Mouse (Mus musculus): ENCODE data around the gene Lrrc25.

Lrrc25 gene

GRCm38 (mm10) chr8:70599507-70600290, 16.3 kb upstream of the Lrrc25 start:
- in situ Hi-C loops (cut with MboI, MseI), result no loop called here

DNA sequence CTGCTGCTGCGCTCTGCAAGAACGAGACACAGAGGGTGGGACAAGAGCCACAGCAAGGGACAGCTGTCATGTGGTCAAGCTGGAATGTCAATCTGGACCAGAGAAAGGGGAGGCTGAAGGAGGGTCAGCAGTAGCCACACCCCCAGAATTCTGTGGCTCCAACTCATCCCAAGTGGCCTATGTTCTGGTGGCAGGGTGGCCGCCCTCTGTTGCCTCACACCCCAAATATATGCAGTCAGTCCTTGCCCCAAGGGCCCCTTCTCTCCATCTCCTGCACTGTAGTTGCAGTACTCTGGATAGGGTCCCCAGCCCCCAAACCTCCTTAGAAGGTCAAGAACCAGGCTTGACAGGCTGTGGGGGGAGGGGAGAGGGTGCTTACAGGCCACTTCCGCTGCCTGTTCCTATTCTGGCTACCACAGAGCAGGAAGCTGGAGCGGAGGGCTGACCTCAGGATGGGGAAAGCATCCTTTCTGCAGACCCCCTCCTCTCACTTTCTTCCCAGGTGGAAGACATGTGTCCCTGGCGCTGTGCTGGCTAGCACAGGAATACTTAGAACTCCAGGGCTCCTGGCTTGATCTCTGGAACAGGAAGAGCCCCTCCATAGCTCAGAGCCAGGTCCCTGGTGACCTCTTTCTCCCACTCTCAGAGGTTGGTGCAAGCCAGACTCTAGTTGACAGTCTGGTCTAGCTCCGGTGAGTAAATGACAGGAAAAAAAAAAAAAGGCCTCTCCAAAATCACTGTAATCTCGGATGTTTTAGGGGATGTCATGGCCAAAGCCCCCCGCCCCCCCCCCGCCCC, 15.3 kb upstream of the Lrrc25 start:
- in situ Hi-C loops (cut with MboI, MseI), result no loop called here

- in situ Hi-C loops (cut with MboI, MseI), result no loop called here
Observed at GRCm38 (mm10) chr8:70601271-70601649, 14.7 kb upstream of the Lrrc25 start.

DNA sequence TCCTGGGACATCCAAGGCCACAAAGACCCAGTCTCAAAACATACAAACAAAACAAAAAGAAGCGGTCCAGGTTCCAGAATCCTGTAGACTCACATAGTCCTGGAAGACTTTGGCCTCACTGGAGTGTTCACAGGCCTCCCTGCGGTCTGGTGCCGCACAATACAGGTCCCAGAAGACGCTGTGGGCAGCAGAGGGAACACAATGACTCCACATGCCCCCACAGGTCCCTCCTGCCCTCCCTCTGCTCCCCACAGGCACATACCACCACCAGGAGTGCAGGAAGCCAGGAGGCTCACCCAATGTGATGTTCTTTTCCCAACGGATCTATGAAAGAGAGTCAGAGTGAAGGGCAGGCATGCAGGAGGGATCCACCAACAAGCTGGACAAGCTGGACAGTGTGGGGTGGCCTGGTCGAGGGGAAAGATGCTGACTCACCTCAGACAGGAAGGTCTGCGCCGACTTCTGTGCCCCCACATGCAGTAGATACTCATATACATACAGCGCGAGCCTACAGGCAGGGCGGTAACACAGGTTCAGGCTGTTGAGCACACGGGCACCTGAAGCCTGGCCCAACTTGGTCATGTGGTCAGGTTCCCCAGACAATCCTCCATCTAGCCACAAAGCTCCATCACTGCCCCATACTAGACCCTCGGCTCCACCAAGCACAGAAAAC, 13.7 kb upstream of the Lrrc25 start:
- in situ Hi-C loops (cut with MboI, MseI), result no loop called here

DNA sequence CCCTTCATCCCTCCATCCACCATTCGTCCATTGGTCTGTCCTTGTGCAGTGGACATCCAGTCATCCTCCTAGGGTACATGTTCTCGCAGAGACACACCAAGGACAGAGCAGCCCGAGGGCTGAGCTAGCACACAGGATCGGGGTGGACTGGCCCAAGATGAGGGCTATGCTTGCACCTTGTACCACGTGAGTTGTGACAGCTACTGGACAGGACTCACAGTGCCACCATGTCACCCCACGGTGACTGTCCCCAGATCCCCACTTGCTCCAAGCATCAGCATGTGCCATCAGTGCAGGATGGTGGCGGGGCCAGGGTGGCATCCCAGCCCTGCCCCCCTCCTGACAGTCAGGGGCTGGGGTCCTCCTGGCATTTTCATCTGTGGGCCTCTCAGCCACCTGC, 11.4 kb upstream of the Lrrc25 start:
- in situ Hi-C loops (cut with MboI, MseI), result no loop called here

DNA sequence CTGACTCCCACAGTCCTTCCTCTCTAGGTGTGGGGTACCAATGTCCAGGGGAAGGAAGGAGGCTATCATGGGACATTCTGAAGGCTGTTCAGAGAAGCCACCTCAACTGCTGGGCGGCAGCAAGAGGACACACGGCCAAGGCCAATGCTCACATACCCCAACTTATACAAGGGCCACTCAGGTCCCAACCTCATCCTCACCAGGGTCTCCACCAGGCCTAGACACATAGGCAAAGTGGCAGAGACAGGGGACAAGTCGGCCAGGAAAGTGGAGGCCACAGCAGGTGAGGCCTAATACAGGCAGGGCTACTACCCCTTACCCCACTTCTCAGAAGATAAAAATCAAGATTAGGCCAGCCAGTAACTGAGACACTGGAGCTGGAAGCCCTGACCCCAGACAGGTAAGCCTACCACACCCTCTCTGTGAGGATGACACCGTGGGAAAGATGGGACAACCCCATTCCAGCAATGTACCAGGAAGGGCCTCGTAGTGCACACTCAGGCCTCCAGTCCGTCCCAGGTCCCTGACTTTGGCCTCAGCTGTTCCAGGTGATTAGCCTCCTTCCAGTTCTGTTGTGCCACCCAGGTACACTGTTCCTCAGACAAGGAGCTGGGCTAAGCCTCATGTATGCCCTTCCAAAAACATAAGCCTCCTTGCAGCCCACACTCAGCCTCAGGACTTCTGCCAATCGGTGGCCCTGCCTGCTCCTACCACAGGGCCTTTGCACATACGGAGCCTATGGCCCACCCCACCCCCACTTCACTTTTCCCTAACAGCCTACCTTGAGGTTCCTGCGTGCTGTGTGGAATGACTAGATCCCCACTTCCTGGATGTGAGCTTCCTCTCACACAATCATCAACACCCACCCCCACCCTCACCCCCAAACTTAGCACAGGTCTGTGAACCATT, 9.8 kb upstream of the Lrrc25 start:
- in situ Hi-C loops (cut with MboI, MseI), result no loop called here

DNA sequence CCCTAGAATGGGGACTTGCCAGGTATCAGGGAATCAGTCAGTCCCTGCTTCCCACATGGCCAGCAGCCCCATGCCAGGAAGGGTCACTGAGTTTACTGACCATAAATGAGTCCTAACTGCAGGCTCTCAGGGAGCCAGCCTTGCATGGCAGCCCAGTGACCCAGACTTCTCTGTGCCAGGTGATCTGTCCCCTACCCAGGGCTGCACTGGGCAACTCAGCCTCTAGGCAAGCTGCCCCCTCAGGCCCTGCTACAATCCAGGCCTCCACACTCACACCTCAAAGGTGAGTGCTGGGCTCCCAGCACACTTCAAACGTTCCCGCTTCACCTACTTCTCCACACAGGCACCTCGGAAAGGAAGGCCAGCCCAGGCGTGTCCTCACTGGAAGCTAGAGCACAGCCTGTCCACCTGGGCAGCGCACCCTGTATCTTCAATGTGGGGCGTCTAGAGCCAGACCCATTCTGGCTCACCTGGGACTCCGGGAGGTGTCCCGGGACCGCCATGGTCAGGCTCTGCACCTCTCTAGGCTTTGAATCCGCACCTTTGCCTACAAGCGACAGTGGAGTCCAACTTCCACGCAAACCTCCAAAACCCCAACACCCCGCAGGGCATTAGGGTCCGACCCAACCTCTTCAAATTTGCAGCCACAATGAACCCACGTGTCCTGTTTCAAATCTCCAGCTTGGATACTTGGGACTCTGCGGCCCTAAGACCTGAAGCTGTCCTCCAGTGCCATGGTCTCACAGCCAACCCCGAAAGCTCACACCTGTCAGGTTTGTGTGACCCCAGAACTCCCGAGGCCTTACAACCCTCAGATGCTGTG, 9.0 kb upstream of the Lrrc25 start:
- in situ Hi-C loops (cut with MboI, MseI), result no loop called here

GRCm38 (mm10) chr8:70607603-70607897, 8.4 kb upstream of the Lrrc25 start:
- in situ Hi-C loops (cut with MboI, MseI), result no loop called here

DNA sequence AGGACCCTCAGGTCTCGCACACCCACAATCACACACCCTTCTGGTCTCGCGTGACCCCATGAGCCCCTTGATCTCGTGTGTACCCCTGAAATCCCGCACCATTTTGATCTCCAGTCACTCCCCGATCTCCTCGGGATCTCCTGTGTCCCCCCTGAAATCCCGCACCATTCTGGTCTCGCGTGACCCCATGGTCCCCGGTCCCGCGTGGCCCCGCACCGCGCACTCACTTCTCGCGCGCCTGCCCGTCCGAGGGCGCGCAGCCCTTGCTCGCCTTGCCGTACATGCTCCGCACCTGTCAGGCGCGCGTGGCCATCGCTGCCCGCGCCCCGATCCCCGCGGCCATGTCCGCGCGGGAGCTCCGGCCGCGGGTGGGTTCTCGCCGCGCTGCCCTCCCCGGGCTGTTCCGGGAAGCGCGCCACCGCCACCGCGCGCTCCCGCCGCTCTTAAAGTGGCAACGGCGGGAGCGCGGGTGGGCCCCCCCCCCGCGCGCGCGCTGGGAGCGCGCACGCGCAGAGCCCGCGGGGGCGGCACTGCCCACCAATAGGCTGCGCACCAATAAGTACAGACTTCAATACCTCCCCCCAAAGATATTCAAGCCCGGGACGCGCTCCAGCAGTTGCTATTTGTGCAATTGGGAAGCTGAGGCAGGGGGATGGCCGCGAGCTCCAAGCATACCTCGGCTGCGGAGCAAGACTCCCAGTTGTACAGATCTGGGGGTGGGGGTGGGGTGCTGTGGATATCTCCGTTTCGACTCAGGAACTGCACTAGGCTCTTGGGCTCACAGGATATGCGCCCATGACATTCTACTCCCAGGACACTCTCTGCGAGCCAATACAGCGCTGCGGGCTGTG, 7.8 kb upstream of the Lrrc25 start:
- in situ Hi-C loops (cut with MboI, MseI), result no loop called here

DNA sequence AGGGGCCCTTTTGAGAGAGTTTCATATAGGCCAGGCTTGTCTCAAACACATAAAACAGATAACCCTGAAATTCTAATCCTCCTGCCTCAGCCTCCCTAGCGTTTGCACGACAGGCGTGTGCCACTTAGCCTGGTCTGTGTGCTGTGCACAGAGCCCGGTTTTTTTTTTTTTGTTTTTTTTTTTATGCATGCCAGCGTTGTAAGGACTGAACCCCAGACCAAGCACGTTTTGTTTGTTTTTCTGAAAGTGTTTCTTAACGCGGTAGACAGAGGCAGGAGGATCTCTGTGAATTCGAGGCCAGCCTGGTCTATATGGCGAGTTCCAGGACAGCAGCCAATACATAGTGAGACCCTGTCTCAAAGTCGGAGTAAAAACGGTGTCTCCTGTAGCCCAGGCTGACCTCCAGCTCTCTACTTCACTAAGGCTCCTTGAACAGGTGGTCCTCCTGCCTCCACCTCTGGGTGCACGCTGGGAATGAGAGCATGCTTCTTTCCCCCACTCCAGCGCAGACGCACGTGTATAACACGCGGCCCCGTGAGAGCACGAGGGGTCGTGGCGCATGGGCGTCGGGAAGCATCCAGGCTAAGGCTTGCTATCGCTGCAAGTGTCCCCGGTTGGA, 7.1 kb upstream of the Lrrc25 start, which contains the start of gene Ssbp4:
Gene Ssbp4 (minus strand): TSS at position 124 of the 619 bp plus-strand sequence.
- in situ Hi-C loops (cut with MboI, MseI), result no loop called here

- in situ Hi-C loops (cut with MboI, MseI), result no loop called here
Observed at GRCm38 (mm10) chr8:70609368-70609848, 6.5 kb upstream of the Lrrc25 start.

GRCm38 (mm10) chr8:70609849-70610795, 5.8 kb upstream of the Lrrc25 start:
- in situ Hi-C loops (cut with MboI, MseI), result no loop called here

DNA sequence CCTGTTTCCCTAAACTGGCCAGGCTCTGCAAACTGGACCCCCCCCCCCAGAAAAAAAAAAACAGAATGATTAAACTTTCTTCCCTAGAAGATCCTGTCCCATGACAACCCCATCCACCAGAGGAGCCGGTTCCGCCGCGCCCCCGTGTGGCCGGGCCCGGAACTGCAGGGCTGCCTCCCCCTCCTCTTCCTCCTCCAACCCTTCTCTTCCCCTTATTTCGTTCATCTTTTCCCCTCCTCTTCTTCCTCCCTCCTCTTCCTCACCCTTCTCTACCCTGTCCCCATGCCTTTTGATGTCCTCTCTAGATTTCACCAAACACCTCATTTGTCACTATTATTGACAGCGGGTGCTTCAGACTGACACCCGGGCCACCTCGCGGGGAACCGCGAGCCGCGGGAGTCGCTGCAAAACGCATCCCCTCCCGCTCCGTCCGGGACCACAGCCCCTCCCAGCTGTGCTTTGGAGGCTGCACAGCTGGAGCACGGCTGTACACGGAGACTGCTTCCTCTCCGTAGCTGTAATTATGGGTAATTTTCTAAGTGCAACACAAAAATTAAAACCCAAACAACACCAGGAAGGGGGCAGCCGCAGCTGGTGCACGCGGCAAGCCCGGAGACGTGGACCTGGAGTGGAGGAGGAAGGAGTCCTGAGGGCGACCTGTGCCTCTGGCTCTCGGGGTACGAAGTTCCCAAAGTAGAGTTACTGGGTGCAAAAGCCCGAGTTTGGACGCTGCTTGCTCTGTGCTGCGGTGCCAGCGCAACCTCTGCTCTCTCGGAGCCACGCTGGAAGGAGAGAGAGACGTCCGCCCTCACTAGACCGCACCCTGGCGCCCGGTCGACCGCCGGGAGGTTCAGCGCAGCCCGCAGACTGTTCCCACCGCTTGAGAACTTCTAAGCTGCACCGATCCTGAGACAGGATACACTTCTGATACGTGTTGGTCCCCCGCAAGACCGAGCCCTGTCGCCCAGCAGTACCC, 4.9 kb upstream of the Lrrc25 start:
- in situ Hi-C loops (cut with MboI, MseI), result no loop called here

DNA sequence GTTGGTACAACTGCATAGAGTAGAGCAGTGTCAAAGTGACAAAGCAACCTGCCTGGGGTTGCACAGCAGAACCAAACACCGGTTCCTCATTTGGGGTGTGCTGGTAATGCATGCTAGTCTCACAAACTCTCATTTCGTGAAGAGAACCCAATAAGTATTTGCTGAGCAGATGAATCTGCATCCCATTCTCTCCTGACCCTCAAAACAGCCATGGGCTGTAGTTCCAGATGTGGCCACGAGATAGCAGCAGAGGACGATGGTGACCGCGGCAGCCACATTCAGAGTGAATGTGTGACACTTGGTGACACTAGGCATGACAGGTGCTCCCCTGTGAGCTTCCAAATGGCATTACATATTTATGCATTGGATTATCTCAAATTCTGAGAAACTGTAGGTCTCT, 4.1 kb upstream of the Lrrc25 start:
- in situ Hi-C loops (cut with MboI, MseI), result no loop called here

- in situ Hi-C loops (cut with MboI, MseI), result no loop called here
Observed at GRCm38 (mm10) chr8:70613763-70614162, 2.2 kb upstream of the Lrrc25 start.

DNA sequence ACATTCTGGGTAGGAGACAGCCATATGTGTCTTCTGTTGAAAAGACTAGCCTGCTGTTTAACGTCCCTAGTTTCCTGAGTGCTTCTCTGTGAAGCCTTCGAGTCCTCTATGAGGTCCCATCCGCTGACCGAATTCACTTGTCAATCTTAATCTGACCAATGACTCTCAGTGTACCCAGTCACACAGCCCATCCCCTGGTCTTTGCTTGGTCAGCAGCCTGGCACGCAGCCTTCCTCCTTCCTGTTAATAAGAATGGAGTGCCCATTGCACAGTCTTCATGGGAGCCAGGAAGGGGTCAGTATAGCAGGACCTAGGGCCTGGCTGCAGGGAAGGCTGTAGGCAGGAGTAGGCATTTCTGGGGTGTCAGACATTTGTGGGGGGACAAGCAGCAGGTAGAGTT, 1.5 kb upstream of the Lrrc25 start:
- in situ Hi-C loops (cut with MboI, MseI), result no loop called here

- in situ Hi-C loops (cut with MboI, MseI), result no loop called here
Observed at GRCm38 (mm10) chr8:70615281-70615680, 674 bp upstream of the Lrrc25 start.
